Mouse (Mus musculus) CH12.LX (cell line): ENCODE measurements around the gene Olfr776. TPM values are rescaled to one million over a fixed set of nuclear protein-coding genes. Genes with fewer than 3 reads are reported as not detected.
"Not testable (repeated sequence)": the region's sequence is repeated elsewhere in the genome, so short reads cannot be mapped to it uniquely, and the experiment has no call there.

Source experiments
- DNase-seq: peaks from one replicate; pipeline ENCODE4 v3.0.0-alpha.2; 2013; ENCODE audit errors: extremely low read depth
- H3K27ac ChIP-seq: 2 replicates; pipeline ENCODE4 v1.5.1; 2012; ENCODE audit warnings: low read depth, mild to moderate bottlenecking, control low read depth, moderate library complexity; ENCODE audit not compliant: insufficient read depth
- H3K27me3 ChIP-seq: replicated peaks from 2 replicates; pipeline ENCODE3; 2012; ENCODE audit warnings: inconsistent platforms
- H3K36me3 ChIP-seq, 2 experiments: replicated peaks in 1 of 2; 2 replicates each; pipeline versions ENCODE3 to v1.6.1; 2012; ENCODE audit warnings: inconsistent platforms in 1 of 2, low read length in 1 of 2, mild to moderate bottlenecking in 1 of 2, mixed read lengths in 1 of 2, moderate library complexity in 1 of 2; ENCODE audit not compliant: control insufficient read depth in 1 of 2, insufficient read depth in 1 of 2
- H3K4me1 ChIP-seq, 2 experiments: 2 replicates each; pipeline ENCODE4 v1.6.1; 2012; ENCODE audit warnings: inconsistent platforms in 1 of 2, moderate library complexity in 1 of 2; ENCODE audit not compliant: insufficient read depth in 2 of 2, control insufficient read depth in 1 of 2
- H3K4me2 ChIP-seq: 2 replicates; pipeline ENCODE4 v1.6.1; 2012; ENCODE audit warnings: low read depth, mild to moderate bottlenecking, control low read depth; ENCODE audit not compliant: poor library complexity, insufficient read depth, severe bottlenecking
- H3K4me3 ChIP-seq, 3 experiments: fragments of 150-350 bp in 1 of 3; sonication (generic) in 1 of 3; replicated peaks in 1 of 3; 2 replicates each; pipeline versions ENCODE3 to v1.5.1; 2011 to 2012; ENCODE audit warnings: low read depth in 2 of 3, low read length in 2 of 3, mild to moderate bottlenecking in 2 of 3, moderate library complexity in 2 of 3, control low read depth in 1 of 3, improper control_type of control experiment in 1 of 3, inconsistent platforms in 1 of 3, mixed read lengths in 1 of 3; ENCODE audit not compliant: poor library complexity in 1 of 3
- H3K79me2 ChIP-seq: replicated peaks from 2 replicates; pipeline ENCODE4 v1.6.1; 2012; ENCODE audit warnings: mild to moderate bottlenecking, moderate library complexity; ENCODE audit not compliant: control insufficient read depth, poor library complexity, insufficient read depth, severe bottlenecking; ENCODE audit errors: extremely low read depth
- H3K9ac ChIP-seq: 2 replicates; pipeline ENCODE4 v1.6.1; 2012; ENCODE audit warnings: low read depth, mild to moderate bottlenecking, control low read depth, moderate library complexity; ENCODE audit not compliant: insufficient read depth
- H3K9me3 ChIP-seq: replicated peaks from 2 replicates; pipeline ENCODE3; 2012; ENCODE audit warnings: low read length, inconsistent platforms, mixed read lengths
- BHLHE40 ChIP-seq: IDR thresholded peaks from 2 replicates; pipeline ENCODE4 v1.6.1; 2011; ENCODE audit warnings: mild to moderate bottlenecking, low read depth, low read length, improper control_type of control experiment
- CHD1 ChIP-seq: IDR thresholded peaks from 2 replicates; pipeline ENCODE4 v1.6.1; 2012; ENCODE audit warnings: low read depth, low read length, improper control_type of control experiment, inconsistent platforms
- CHD2 ChIP-seq: IDR thresholded peaks from 2 replicates; pipeline ENCODE4 v1.6.1; 2011; ENCODE audit warnings: low read length, improper control_type of control experiment
- CTCF ChIP-seq, 2 experiments: IDR thresholded peaks in 1 of 2; conservative IDR thresholded peaks in 1 of 2; 2 replicates each; pipeline ENCODE4 v1.5.1; 2011 to 2012; ENCODE audit warnings: low read depth in 2 of 2, low read length in 2 of 2, improper control_type of control experiment in 1 of 2, inconsistent platforms in 1 of 2, mild to moderate bottlenecking in 1 of 2, moderate library complexity in 1 of 2
- EP300 ChIP-seq: IDR thresholded peaks from 2 replicates; pipeline ENCODE4 v1.6.1; 2011; ENCODE audit warnings: low read length, improper control_type of control experiment
- IRF4 ChIP-seq: IDR thresholded peaks from 2 replicates; pipeline ENCODE4 v1.6.1; 2014; ENCODE audit warnings: low read depth, mild to moderate bottlenecking, inconsistent platforms, low read length, improper control_type of control experiment
- KAT2A ChIP-seq: IDR thresholded peaks from 2 replicates; pipeline ENCODE4 v1.6.1; 2012; ENCODE audit warnings: low read length, improper control_type of control experiment, inconsistent platforms; ENCODE audit not compliant: insufficient replicate concordance
- MAFK ChIP-seq: IDR thresholded peaks from 2 replicates; pipeline ENCODE4 v1.6.1; 2011; ENCODE audit warnings: low read length, improper control_type of control experiment; ENCODE audit not compliant: insufficient replicate concordance
- MAZ ChIP-seq: IDR thresholded peaks from 2 replicates; pipeline ENCODE4 v1.6.1; 2012; ENCODE audit warnings: low read depth, mild to moderate bottlenecking, inconsistent platforms, low read length, improper control_type of control experiment, moderate library complexity
- MXI1 ChIP-seq: IDR thresholded peaks from 2 replicates; pipeline ENCODE4 v1.6.1; 2011; ENCODE audit warnings: mild to moderate bottlenecking, low read depth, low read length, improper control_type of control experiment
- MYC ChIP-seq: IDR thresholded peaks from 2 replicates; pipeline ENCODE4 v1.6.1; 2011; ENCODE audit warnings: low read depth, mild to moderate bottlenecking, improper control_type of control experiment, low read length
- NELFE ChIP-seq: IDR thresholded peaks from 2 replicates; pipeline ENCODE4 v1.6.1; 2011; ENCODE audit warnings: low read depth, low read length, improper control_type of control experiment
- PAX5 ChIP-seq: IDR thresholded peaks from 2 replicates; pipeline ENCODE4 v1.6.1; 2012; ENCODE audit warnings: low read length, inconsistent platforms, mixed read lengths
- POLR2AphosphoS2 ChIP-seq: IDR thresholded peaks from 2 replicates; pipeline ENCODE4 v1.6.1; 2011; ENCODE audit warnings: low read depth, low read length, improper control_type of control experiment
- RAD21 ChIP-seq: IDR thresholded peaks from 2 replicates; pipeline ENCODE4 v1.6.1; 2011; ENCODE audit warnings: low read depth, mild to moderate bottlenecking, low read length, improper control_type of control experiment, moderate library complexity
- RCOR1 ChIP-seq: conservative IDR thresholded peaks from 2 replicates; pipeline ENCODE4 v1.6.1; 2012; ENCODE audit warnings: low read depth, mild to moderate bottlenecking, inconsistent platforms, low read length, improper control_type of control experiment
- TCF12 ChIP-seq: IDR thresholded peaks from 2 replicates; pipeline ENCODE4 v1.6.1; 2014; ENCODE audit warnings: low read depth, mild to moderate bottlenecking, inconsistent platforms, low read length, improper control_type of control experiment
- ZKSCAN1 ChIP-seq: IDR thresholded peaks from 2 replicates; pipeline ENCODE4 v1.6.1; 2012; ENCODE audit warnings: low read depth, inconsistent platforms, low read length, improper control_type of control experiment, borderline replicate concordance
- ZMIZ1 ChIP-seq: IDR thresholded peaks from 2 replicates; pipeline ENCODE4 v1.6.1; 2012; ENCODE audit warnings: low read depth, mild to moderate bottlenecking, inconsistent platforms, low read length, improper control_type of control experiment
- ZNF384 ChIP-seq: IDR thresholded peaks from 2 replicates; pipeline ENCODE4 v1.6.1; 2012; ENCODE audit warnings: low read depth, low read length, improper control_type of control experiment, inconsistent platforms
- dilution Hi-C: fragments of 300-500 bp; cut with MboI; formaldehyde crosslinking; loops from 2 replicates; pipeline ENCODE4 v1.14.3; 2020; ENCODE audit warnings: low sequenced_read_pairs; ENCODE audit not compliant: extremely low pct_unique_long_range_greater_than_20kb, extremely low pct_ligation_motif_present
- in situ Hi-C: fragments of 300-500 bp; cut with MboI; formaldehyde crosslinking; loops from 3 replicates; pipeline ENCODE4 v1.14.3; 2019; ENCODE audit warnings: low sequenced_read_pairs, low pct_ligation_motif_present, low pct_unique_long_range_greater_than_20kb, mixed read lengths
- polyA plus RNA-seq: library from polyadenylated mRNA; unstranded; fragments of >175 nt; gene quantifications from 2 replicates; pipeline ENCODE4 v1.2.1, GENCODE M21; 2012; ENCODE audit warnings: low read depth; ENCODE audit not compliant: insufficient read length
- total RNA-seq, 2 experiments: library from RNA; depleted of rRNA; stranded (reverse); fragments of 300-350 nt in 1 of 2; fragments of >200 nt in 1 of 2; gene quantifications; 2 replicates each; pipeline ENCODE4 v1.2.3; 2012 to 2014

Gene Olfr776
- total and polyA plus RNA-seq, 3 experiments: not detected

- Histone ChIP-seq H3K9me3 (no peaks in the 10 kb centered on the region), H3K27ac (no peak within 1 kb of the TSS), H3K36me3 (no peaks in the 10 kb centered on the region), H3K4me3 (no peak within 1 kb of the TSS), H3K4me1 (no peaks in the 10 kb centered on the region), H3K79me2 (no peaks in the 10 kb centered on the region), H3K9ac (no peak within 1 kb of the TSS), H3K27me3 (no peaks in the 10 kb centered on the region), H3K4me2 (no peak within 1 kb of the TSS)
- dilution Hi-C loops (no loop called here), in situ Hi-C loops (no loop called here)
- TF ChIP-seq ZNF384 (no peak), MYC (no peak), TCF12 (no peak), RCOR1 (no peak), CHD2 (no peak), POLR2AphosphoS2 (no peak), NELFE (no peak), KAT2A (no peak), MAFK (no peak), CTCF (conservative IDR thresholded peaks at IDR 0.05 in 1 of 2, IDR thresholded peaks at IDR 0.05 in 1 of 2; ENCODE audit: low read depth in 2 of 2, low read length in 2 of 2) (no peak), ZMIZ1 (no peak), RAD21 (no peak), IRF4 (no peak), MAZ (no peak), ZKSCAN1 (no peak), EP300 (no peak), CHD1 (no peak), PAX5 (no peak), BHLHE40 (no peak), MXI1 (no peak)
- TF ChIP-seq, all 38 proteins: peak for 0
- DNase-seq: no peak
These were observed 12.2 kb downstream of the Olfr776 start, which contains the start of gene Olfr777 for GRCm38 (mm10) chr10:129271081-129271535. Olfr777 (minus strand) TSS chr10:129271485.

GRCm38 (mm10) chr10:129312973-129313372 is 54.0 kb downstream of the Olfr776 start:
- dilution Hi-C loops, in situ Hi-C loops, DNase-seq: not testable (repeated sequence)

DNA sequence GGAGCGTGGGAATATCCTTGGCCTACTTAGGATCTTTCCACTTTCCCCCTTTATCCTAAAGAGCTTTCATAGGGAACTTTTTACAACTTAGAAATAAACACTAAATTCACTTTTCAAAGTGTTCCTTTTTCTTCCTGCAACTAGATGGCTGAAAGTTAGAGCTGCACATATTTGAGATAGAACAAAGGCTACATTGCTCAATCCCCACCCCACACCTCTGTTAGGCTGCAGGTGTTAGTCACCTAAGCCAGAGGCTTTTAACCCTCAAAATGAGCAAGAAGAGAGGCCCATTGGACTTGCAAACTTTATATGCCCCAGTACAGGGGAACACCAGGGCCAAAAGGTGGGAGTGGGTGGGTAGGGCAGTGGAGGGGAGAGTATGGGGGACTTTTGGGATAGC is 54.6 kb downstream of the Olfr776 start:
- dilution Hi-C loops, H3K27me3 ChIP-seq, in situ Hi-C loops, H3K9me3 ChIP-seq, H3K36me3 ChIP-seq, H3K4me2 ChIP-seq, H3K4me3 ChIP-seq, DNase-seq, H3K79me2 ChIP-seq, H3K4me1 ChIP-seq, H3K27ac ChIP-seq, H3K9ac ChIP-seq: not testable (repeated sequence)

More at GRCm38 (mm10) chr10:129312973-129313372, 54.0 kb downstream of the Olfr776 start:
- H3K36me3 ChIP-seq, H3K79me2 ChIP-seq, H3K9me3 ChIP-seq, H3K27ac ChIP-seq, H3K9ac ChIP-seq, H3K4me3 ChIP-seq, H3K4me1 ChIP-seq, H3K4me2 ChIP-seq, H3K27me3 ChIP-seq: not testable (repeated sequence)
